Mouse (Mus musculus): ENCODE results near the gene 4933405L10Rik.

DNA sequence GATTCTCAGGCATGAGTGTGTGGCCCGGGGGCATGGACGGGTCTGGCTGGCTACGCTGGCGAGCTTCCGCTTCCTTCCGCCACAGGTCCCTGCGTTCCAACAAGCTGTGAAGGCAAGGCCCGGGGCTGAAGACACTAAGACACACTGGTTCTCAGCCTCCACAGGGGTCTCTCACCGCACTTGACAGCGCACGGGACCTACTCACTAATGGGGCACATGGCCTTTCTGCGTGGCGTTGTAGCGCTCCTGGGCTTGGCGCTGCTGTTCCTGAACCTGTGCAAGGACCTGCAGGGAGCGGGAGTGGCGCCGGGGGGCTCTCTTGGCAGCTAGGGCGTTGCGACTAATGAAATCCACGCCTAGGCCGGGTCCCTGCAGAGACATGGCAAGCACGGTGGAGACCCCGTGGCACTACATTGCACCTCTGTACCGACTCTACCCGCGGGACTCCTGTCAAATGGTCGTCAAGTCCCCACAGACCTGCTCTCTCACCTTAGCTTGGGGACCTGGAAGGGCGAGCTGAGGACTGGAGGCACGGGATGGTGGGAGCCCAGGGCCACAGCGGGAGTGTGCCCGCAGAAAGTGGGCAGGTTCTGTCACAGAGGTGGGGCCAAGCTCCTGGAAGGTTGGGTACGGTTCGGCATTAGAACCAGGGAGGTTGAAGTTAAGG lies 3.2 kb upstream of the 4933405L10Rik start:
- TF ChIP-seq POLR2A (IDR thresholded peaks at IDR 0.05; ENCODE audit: borderline replicate concordance, insufficient read depth, low read length) (no peak), CTCF (IDR thresholded peaks at IDR 0.05; ENCODE audit: borderline replicate concordance, insufficient read depth, low read depth, low read length) (no peak)
